Mouse (Mus musculus) kidney, postnatal 10 days (tissue): ENCODE data around the gene Aldh4a1.

Experiments used
- DNase-seq: peaks from one replicate; pipeline ENCODE4 v3.0.0; 2021; ENCODE audit warnings: mixed read lengths

Gene Aldh4a1

GRCm38 (mm10) chr4:139622373-139623282, at the start of gene Aldh4a1:
Aldh4a1 (plus strand) TSS chr4:139622866.
- peak; percentile 92 for DNase-seq

GRCm38 (mm10) chr4:139572928-139573512, 49.6 kb upstream of the Aldh4a1 start:
- no peak for DNase-seq

GRCm38 (mm10) chr4:139574156-139574798, 48.4 kb upstream of the Aldh4a1 start:
- peak; percentile 100 for DNase-seq

GRCm38 (mm10) chr4:139574799-139575672, 47.6 kb upstream of the Aldh4a1 start:
- DNase-seq, result peak; percentile 64

- no peak for DNase-seq
Observed at GRCm38 (mm10) chr4:139575673-139576003, 47.0 kb upstream of the Aldh4a1 start.

- peak; percentile 47 for DNase-seq
Observed at GRCm38 (mm10) chr4:139576251-139576880, 46.3 kb upstream of the Aldh4a1 start.

GRCm38 (mm10) chr4:139577006-139577405, 45.7 kb upstream of the Aldh4a1 start:
- DNase-seq, result peak; percentile 19

- peak; percentile 4 for DNase-seq
Observed at GRCm38 (mm10) chr4:139578389-139578788, 44.3 kb upstream of the Aldh4a1 start.

GRCm38 (mm10) chr4:139579003-139579402, 43.7 kb upstream of the Aldh4a1 start:
- peak; percentile 47 for DNase-seq

GRCm38 (mm10) chr4:139579466-139579865, 43.2 kb upstream of the Aldh4a1 start:
- peak; percentile 25 for DNase-seq

- peak; percentile 83 for DNase-seq
Observed at GRCm38 (mm10) chr4:139580663-139581336, 41.9 kb upstream of the Aldh4a1 start.

GRCm38 (mm10) chr4:139581427-139582051, 41.1 kb upstream of the Aldh4a1 start:
- peak; percentile 83 for DNase-seq

- DNase-seq, result peak; percentile 15
Observed at GRCm38 (mm10) chr4:139582346-139582745, 40.3 kb upstream of the Aldh4a1 start.

GRCm38 (mm10) chr4:139582903-139583302, 39.8 kb upstream of the Aldh4a1 start:
- peak; percentile 22 for DNase-seq

- no peak for DNase-seq
Observed at GRCm38 (mm10) chr4:139583629-139584245, 38.9 kb upstream of the Aldh4a1 start.

GRCm38 (mm10) chr4:139584704-139585103, 38.0 kb upstream of the Aldh4a1 start:
- DNase-seq, result peak; percentile 58

- DNase-seq, result no peak
Observed at GRCm38 (mm10) chr4:139585713-139586112, 37.0 kb upstream of the Aldh4a1 start.

GRCm38 (mm10) chr4:139587370-139587769, 35.3 kb upstream of the Aldh4a1 start:
- DNase-seq, result peak; percentile 65

- peak; percentile 36 for DNase-seq
Observed at GRCm38 (mm10) chr4:139587773-139588172, 34.9 kb upstream of the Aldh4a1 start.

- DNase-seq, result no peak
Observed at GRCm38 (mm10) chr4:139589351-139590027, 33.2 kb upstream of the Aldh4a1 start.
